Mouse (Mus musculus) midbrain, postnatal 0 days (tissue): ENCODE data around the gene Carhsp1. TPM values are rescaled to one million over a fixed set of nuclear protein-coding genes. Genes with fewer than 3 reads are reported as not detected.

ENCODE experiments used
- ATAC-seq: fragments of 200-750 bp; cut with Nextera tagmentation; 2 replicates; pipeline ENCODE4 v1.8.0; 2017; ENCODE audit warnings: moderate number of reproducible peaks, mild to moderate bottlenecking, moderate TSS enrichment, moderate library complexity; ENCODE audit not compliant: low FRiP score
- DNase-seq: peaks from one replicate; pipeline ENCODE4 v3.0.0-alpha.2; 2015; ENCODE audit warnings: low spot score
- H3K27ac ChIP-seq: fragments of 300-500 bp; sonication (generic); 2 replicates; pipeline ENCODE4 v1.5.1; 2014; ENCODE audit warnings: low read depth, mild to moderate bottlenecking, low read length, mixed read lengths
- H3K27me3 ChIP-seq: fragments of 300-500 bp; sonication (generic); 2 replicates; pipeline ENCODE4 v1.6.1; 2014; ENCODE audit warnings: low read length, control low read depth, mixed read lengths; ENCODE audit not compliant: insufficient read depth
- H3K36me3 ChIP-seq: fragments of 300-500 bp; sonication (generic); 2 replicates; pipeline ENCODE4 v1.6.1; 2014; ENCODE audit warnings: low read length, control low read depth, mixed read lengths; ENCODE audit not compliant: insufficient read depth
- H3K4me1 ChIP-seq: fragments of 300-500 bp; sonication (generic); 2 replicates; pipeline ENCODE4 v1.6.1; 2014; ENCODE audit warnings: mild to moderate bottlenecking, control low read depth, antibody characterized with exemption, low read length, mixed read lengths; ENCODE audit not compliant: insufficient read depth
- H3K4me2 ChIP-seq: fragments of 300-500 bp; sonication (generic); 2 replicates; pipeline ENCODE4 v1.6.1; 2014; ENCODE audit warnings: low read depth, mild to moderate bottlenecking, low read length, mixed read lengths; ENCODE audit not compliant: poor library complexity, severe bottlenecking
- H3K4me3 ChIP-seq: fragments of 300-500 bp; sonication (generic); 2 replicates; pipeline ENCODE4 v1.5.1; 2014; ENCODE audit warnings: low read depth, mild to moderate bottlenecking, low read length, moderate library complexity
- H3K9ac ChIP-seq: fragments of 300-500 bp; sonication (generic); replicated peaks from 2 replicates; pipeline ENCODE4 v1.6.1; 2014; ENCODE audit warnings: mild to moderate bottlenecking, low read length, moderate library complexity, mixed read lengths; ENCODE audit not compliant: poor library complexity, severe bottlenecking
- H3K9me3 ChIP-seq: fragments of 300-500 bp; sonication (generic); 2 replicates; pipeline ENCODE4 v1.6.1; 2016; ENCODE audit warnings: low read length, control low read depth
- CTCF ChIP-seq: IDR thresholded peaks from 2 replicates; pipeline ENCODE4 v1.5.1; 2016; ENCODE audit warnings: antibody characterized with exemption, mild to moderate bottlenecking
- WGBS: fragments of 180-500 bp; shearing (Covaris S2); extraction: QIAGEN DNeasy Blood & Tissue Kit; methylation state at CpG from one replicate; pipeline ENCODE4 v1.1.7; 2014; 5-methylcytosine and 5-hydroxymethylcytosine counted together
- polyA plus RNA-seq: library from polyadenylated mRNA; unstranded; fragments of >200 nt; fragmentation: Nextera tagmentation; extraction: Ambion mirVana; gene quantifications from 2 replicates; pipeline ENCODE4 v1.2.1, GENCODE M21; 2015
- total RNA-seq: library from RNA; depleted of rRNA; stranded (reverse); fragments of >200 nt; gene quantifications from 2 replicates; pipeline ENCODE4 v1.2.3, GENCODE M21; 2014

The Carhsp1 gene
- total and polyA plus RNA-seq, 2 experiments from 2014 or later: 98.5 to 117 TPM

DNA sequence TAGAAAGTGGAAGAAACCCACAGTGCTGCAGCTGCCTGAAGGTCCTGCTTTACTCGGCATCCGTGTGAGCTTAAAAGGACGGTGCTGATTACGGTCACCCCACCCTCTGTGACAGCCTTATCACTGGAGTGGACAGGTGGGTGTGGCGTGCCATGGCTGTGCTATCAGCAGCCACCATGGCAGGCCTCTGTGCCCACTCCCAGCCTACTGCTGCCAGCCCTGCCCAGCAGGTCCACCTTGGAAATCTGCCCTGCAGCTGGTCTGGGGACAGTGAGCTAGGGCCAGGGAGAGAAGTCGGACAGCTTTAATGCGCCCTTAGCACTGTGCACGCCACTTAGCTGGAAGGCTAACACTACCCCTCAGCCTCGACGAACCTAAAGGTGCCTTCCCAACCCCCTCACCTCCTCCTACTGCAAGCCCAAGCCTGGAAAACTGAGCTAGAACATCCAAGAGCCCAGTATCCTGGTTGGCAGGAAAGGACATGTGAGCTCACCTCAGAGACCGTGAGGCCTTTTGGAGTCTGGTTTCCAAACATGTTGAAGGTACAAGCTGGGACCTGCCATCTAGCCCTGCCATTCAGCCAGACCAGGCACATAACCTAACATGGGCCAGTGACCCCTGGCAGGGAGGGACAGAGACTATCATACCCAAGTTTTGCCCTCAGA lies 15.0 kb upstream of the Carhsp1 start:
- no peak for TF ChIP-seq CTCF
- H3K9me3 ChIP-seq: no peaks in the 10 kb centered on the region
- H3K27ac ChIP-seq: no peak overlapping the region
- DNase-seq (no peak), ATAC-seq (peak; percentile 39; the same call in 1 of the 2 replicates)
- H3K36me3 ChIP-seq: peaks cover 37% of the 10 kb centered on the region
- H3K9ac ChIP-seq: no peak overlapping the region
- no peak overlapping the region for H3K4me2 ChIP-seq
- no peak overlapping the region for H3K4me3 ChIP-seq
- 81% methylated on average over 11 of the region's 11 CpGs for WGBS
- H3K4me1 ChIP-seq: no peaks in the 10 kb centered on the region
- H3K27me3 ChIP-seq: no peaks in the 10 kb centered on the region

DNA sequence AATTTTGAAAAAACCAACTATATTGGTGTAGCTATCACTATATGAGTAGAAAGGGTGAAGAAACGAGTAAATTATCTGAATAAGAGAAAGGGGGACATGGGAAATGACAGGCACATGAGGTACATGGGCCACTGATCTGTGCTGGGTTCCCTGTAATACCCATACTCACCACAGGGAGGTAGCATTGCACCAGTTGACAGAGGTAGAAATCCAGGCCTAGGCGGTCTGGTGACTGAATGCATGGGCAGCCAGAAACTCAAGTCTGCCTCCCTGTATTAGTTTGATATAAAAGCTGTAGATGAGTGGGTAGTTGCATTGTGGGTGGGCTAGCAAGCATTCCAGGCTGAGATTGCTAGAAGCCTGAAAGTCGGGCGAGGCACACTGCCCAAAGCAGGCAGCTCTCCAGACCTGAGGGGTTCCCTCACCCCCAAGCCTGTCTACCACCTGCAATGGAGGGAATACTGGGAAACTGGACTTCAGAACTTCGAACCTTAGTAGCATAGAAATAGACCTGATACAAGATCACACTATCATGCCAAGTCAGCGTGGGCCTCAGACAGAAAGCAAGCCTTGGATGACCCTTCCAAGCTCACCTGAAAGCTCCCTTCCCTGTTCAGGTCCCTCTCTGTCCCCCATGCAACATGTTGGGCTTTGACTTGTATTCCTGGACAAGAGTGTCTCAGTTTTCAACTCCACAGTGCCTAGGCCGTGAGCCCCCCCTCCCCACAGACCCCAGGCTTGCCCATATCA lies 14.3 kb upstream of the Carhsp1 start:
- WGBS: 59% methylated on average over 7 of the region's 7 CpGs
- Histone ChIP-seq H3K4me1 (no peaks in the 10 kb centered on the region), H3K4me3 (no peak overlapping the region), H3K9me3 (no peaks in the 10 kb centered on the region), H3K4me2 (no peak overlapping the region), H3K36me3 (peaks cover 30% of the 10 kb centered on the region), H3K27ac (no peak overlapping the region), H3K9ac (no peak overlapping the region), H3K27me3 (no peaks in the 10 kb centered on the region)
- DNase-seq (peak; percentile 81), ATAC-seq (peak; percentile 72)
- TF ChIP-seq CTCF: peak; percentile 92

DNA sequence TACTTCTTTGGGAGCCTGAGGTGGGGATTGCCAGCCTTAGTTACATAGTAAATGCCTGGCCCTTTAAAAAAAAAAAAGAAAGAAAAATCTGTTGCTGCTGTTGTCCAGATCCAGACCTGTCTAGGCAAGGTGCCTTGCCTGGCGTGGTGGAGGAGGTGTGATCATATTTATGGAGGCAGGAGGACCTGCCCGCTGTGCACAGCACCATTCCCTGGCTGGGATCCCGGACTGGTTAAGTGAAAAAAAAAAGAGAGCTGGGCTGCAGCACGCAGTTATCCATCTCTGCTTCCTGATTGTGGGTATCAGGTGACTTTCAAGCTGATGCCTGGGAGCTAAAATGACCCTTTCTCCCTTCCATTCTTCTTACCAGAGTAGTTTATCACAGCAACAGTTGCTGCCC lies 13.1 kb upstream of the Carhsp1 start:
- H3K9me3 ChIP-seq: no peaks in the 10 kb centered on the region
- peaks cover 20% of the 10 kb centered on the region; the same call in 1 of the 2 replicates for H3K36me3 ChIP-seq
- TF ChIP-seq CTCF: no peak
- H3K4me3 ChIP-seq: no peak overlapping the region
- DNase-seq: no peak
- H3K4me2 ChIP-seq: no peak overlapping the region
- 83% methylated on average over 4 of the region's 4 CpGs for WGBS
- no peak overlapping the region for H3K9ac ChIP-seq
- no peaks in the 10 kb centered on the region for H3K27me3 ChIP-seq
- H3K27ac ChIP-seq: no peak overlapping the region
- ATAC-seq: no peak
- H3K4me1 ChIP-seq: no peaks in the 10 kb centered on the region

DNA sequence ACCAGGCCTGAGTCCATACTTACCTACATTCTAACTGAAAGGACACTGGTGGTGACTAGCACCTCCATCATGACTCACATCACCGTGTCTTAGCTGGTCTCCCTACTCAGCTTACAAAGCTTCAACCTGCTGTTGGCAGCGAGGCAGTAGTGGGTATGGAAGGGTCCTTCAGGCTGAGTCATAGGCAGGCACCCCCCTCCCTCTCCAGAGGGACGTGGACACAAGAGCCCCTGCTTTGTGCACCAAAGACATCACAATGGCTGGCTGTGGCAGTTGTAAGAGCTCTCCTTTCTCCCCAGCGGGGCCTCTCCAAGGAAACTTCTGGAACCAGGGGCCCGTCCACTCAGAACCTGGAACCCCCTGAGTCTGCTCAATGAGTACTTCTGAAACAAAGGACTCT lies 8.5 kb upstream of the Carhsp1 start, which contains the start of gene Gm5767:
Gene Gm5767 (plus strand): TSS at position 301 of the 400 bp plus-strand sequence.
- no peak within 1 kb of the TSS for H3K9ac ChIP-seq
- ATAC-seq (no peak), DNase-seq (no peak)
- H3K4me2 ChIP-seq: no peak within 1 kb of the TSS
- H3K36me3 ChIP-seq: 0 out of 2 replicates have a peak, but pooled peaks cover 6% of the 10 kb centered on the region
- no peak for TF ChIP-seq CTCF
- H3K4me1 ChIP-seq: no peaks in the 10 kb centered on the region
- H3K9me3 ChIP-seq: no peaks in the 10 kb centered on the region
- WGBS: 81% methylated on average over 5 of the region's 5 CpGs
- H3K27ac ChIP-seq: no peak within 1 kb of the TSS
- no peaks in the 10 kb centered on the region for H3K27me3 ChIP-seq
- no peak within 1 kb of the TSS for H3K4me3 ChIP-seq

DNA sequence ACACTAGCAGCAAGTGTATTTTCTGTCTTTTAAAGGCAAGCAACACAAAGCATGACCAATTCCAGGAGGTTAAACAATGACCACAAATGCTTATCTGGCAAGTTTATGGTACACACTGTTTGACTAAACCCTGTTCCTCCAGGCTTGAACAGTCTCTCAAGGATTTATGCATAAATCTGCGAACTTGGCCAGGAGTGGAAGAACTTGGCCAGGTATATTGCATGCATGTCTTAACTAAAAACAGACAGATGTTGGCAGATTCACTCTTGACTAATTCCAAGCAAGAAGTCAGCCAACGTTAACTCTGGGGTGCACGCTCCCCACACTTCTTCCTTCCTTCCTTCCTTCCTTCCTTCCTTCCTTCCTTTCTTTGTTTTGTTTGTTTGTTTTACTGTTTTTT lies 7.8 kb upstream of the Carhsp1 start:
- no peak for DNase-seq
- no peak for TF ChIP-seq CTCF
- Histone ChIP-seq H3K4me1 (no peaks in the 10 kb centered on the region), H3K36me3 (0 out of 2 replicates have a peak, but pooled peaks cover 6% of the 10 kb centered on the region), H3K27me3 (no peaks in the 10 kb centered on the region), H3K9ac (no peak overlapping the region), H3K9me3 (no peaks in the 10 kb centered on the region), H3K4me2 (no peak overlapping the region), H3K27ac (no peak overlapping the region), H3K4me3 (no peak overlapping the region)
- WGBS: 78% methylated on average over 3 of the region's 3 CpGs
- no peak for ATAC-seq

DNA sequence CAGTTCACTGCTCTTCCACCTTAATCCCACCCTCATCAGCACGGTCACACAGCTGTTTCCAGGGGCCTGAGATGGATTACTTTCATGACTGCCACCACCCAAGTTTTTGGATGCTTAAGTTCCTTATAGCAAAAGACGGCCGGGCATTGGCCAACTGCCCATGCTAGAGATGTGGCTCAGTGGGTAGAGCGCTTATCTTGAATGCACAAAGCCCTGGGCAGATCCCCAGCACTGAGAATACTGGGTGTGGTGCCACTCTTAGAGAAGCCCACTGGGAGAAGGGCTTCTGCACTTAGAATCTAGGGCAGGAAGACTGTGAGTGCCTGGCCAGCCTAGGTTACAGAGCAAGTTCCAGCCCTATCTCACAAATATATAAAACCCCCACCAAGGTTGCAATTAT lies 6.7 kb upstream of the Carhsp1 start:
- no peak overlapping the region for H3K27ac ChIP-seq
- WGBS: 77% methylated on average over 4 of the region's 4 CpGs
- ATAC-seq: no peak
- 0 out of 2 replicates have a peak, but pooled peaks cover 4% of the 10 kb centered on the region for H3K36me3 ChIP-seq
- no peak overlapping the region for H3K4me3 ChIP-seq
- H3K4me1 ChIP-seq: no peaks in the 10 kb centered on the region
- DNase-seq: no peak
- no peak for TF ChIP-seq CTCF
- H3K9ac ChIP-seq: no peak overlapping the region
- no peaks in the 10 kb centered on the region for H3K27me3 ChIP-seq
- no peak overlapping the region for H3K4me2 ChIP-seq
- H3K9me3 ChIP-seq: no peaks in the 10 kb centered on the region
